Mouse (Mus musculus) urinary bladder, postnatal 10 days (tissue): Measurements from ENCODE around the gene Arhgef18.

Source experiments
- DNase-seq: peaks from one replicate; pipeline ENCODE4 v3.0.0; 2022; ENCODE audit warnings: low spot score

Arhgef18 gene

DNA sequence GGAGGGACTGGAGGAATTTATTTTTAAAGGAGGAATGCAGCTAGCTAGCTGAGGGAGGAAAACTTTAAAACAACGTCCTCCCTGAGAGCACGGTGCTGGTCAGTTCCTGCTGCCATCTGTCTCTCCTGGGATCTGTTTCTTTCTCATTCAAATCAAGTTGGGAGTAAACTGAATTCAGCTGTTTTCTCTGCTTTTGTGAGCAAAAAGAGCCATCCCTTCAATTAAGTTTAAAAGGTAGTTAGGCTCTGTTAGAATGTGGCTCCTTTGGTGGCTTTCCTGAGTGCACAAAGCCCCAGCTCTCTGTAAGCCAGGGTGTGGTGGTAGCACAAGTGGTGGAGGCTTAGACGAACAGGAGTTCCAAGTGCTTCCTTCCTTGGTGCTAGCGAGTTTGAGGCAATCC is 2.4 kb downstream of the Arhgef18 start:
- no peak for DNase-seq

DNA sequence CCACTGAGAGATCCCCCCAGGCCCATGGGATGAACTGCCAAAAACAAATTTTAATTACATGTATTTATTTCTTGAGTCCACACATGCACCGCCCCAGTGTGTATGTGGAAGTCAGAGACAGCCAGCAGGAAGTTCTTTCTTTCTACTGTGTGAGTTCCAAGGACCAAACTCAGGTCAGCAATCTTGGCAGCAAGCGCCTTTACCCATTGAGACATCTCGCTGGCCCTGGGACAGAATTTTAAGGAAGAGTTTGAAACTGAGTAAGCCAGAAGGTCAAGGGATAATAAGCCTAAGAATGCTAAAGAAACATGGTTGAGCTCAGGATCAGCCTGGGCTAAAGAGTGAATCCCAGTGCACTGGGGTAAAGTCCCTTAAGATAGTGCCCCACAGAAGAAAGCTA is 4.8 kb downstream of the Arhgef18 start:
- no peak for DNase-seq

DNA sequence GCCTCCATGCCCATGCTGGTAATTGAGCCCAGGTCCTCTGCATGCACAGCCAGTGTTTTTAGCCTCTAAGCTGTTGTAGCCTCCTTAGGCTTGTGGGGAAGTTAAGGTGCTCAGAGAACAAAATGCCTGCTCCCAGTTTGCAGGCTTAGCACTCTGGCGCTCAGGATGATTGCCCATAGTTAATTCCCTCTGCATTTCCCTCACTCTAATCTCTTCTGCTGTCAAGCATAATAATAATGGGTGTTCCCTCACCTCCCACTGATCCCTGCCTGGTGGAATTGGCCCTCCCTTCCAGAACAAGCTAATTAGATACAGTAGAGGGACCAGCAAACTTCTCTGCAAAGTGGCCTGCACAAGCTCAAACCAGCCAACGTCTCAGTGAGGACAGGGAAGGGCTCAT is 7.7 kb downstream of the Arhgef18 start:
- no peak for DNase-seq

DNA sequence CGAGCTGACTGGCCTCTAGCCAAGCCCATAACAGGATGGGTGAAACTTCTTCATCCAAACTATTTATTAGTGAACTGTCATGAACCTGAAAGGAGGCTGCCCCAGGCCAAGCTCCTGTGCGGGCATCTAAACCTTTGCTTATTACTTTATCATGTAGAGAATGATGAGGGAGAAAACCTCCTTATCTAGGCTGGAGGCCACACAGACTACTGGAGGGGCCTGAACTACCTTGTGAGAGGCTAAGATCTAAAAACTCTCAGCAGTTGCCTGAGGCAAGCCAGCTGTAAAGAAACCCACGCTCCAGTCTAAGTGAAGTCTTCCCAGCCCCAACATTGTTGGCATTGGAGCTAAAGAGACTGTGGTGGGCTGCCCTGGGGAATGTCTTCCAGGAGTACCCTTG is 14.6 kb downstream of the Arhgef18 start:
- no peak for DNase-seq

GRCm38 (mm10) chr8:3411085-3411484 is 18.3 kb downstream of the Arhgef18 start:
- no peak for DNase-seq

GRCm38 (mm10) chr8:3411901-3412301 is 19.1 kb downstream of the Arhgef18 start:
- DNase-seq, result no peak

- no peak for DNase-seq
These were observed 20.0 kb downstream of the Arhgef18 start for GRCm38 (mm10) chr8:3412816-3413215.

DNA sequence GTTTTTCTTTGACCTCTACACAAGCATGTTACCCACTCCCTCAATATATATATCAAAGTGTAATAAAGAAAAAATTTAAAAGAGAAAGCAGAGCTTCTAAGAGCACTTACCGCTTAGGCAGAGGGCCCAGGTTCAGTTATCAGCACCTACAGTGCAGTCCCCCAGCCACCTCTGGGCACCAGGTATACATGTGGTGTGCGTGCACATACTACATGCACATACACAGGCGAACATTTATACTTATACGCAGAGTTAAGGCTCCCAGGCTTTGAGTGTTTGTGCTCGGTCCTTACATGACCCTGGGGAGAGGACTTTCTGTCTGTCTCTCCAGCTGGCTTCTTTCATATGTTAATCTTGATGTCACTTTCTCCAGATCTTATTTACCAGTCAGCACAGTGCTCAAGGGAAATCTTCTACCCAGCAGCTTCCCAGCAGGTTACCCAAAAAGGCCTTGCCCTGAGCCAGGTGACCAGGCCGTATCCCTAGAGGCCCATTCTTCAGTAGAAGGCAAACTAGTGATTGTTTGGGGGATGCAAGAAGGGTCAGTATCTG is 21.9 kb downstream of the Arhgef18 start:
- no peak for DNase-seq

GRCm38 (mm10) chr8:3415259-3415658 is 22.5 kb downstream of the Arhgef18 start:
- no peak for DNase-seq

DNA sequence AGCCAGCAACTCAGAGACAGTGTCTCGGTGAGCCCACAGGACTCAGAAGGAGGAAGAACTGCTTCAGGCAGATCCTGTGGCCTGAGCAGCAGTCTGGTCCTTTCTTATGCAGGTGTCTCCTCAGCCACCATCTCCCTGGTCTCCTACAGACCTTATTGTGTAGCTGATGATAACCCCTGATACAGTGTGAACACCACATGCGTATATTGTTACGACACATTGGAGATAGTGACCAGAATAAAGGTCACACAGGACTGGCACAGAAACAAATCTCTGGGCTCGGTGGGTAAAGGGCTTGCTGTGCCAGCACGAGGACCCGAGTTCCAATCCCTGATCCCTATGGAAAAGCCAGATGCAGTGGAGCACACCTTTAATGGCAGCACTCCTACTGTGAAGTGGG is 22.9 kb downstream of the Arhgef18 start:
- no peak for DNase-seq

DNA sequence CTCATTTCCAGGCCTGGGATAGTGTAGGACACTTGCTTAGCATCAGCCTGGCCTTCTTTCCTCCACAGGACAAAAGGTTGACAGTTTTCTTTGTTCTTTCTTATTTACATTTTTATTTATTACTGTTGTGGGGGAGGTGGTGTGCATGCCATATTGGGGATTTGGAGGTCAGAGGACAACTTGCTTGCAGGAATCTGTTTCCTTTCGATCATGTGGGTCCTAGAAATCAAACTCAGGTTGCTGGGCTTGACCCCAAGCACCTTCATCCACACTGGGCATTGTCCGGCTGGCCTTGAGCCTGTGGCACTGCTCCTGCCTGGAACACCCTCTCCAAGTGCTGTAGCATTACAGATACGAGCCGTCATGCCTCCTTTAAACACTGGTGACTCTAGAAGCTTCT is 24.0 kb downstream of the Arhgef18 start:
- no peak for DNase-seq

- DNase-seq, result no peak
These were observed 24.6 kb downstream of the Arhgef18 start for GRCm38 (mm10) chr8:3417455-3417854.

GRCm38 (mm10) chr8:3418101-3418500 is 25.3 kb downstream of the Arhgef18 start:
- DNase-seq, result no peak

DNA sequence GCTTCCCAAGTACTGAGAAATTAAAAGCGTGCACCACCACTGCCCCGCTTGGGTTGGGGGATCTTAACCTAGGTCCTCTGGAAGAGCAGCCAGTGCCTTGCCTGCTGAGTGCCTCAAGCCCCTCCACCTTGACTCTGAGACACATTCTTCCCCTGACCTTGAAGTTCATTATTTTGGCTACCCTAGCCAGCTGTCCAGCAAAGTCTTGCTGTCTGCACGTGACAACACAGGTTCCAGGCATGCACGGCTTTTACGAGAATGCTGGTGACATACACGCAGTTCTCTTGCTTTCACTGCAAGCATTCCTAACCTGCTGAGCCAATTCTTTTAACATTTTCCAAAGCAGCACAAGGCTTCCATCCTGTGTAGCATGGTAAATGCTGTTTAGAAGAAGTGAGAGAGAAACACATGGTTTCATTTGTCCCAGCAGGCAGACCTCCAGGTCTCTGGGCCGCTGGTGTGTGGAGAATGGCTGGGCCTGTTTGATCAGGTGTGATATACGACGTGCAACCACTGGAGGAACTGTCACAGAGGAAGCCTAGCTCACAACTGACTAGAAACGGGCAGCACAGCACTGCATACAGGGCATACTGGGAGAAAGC is 27.4 kb downstream of the Arhgef18 start:
- DNase-seq, result no peak

- no peak for DNase-seq
These were observed 28.7 kb downstream of the Arhgef18 start for GRCm38 (mm10) chr8:3421507-3421906.

DNA sequence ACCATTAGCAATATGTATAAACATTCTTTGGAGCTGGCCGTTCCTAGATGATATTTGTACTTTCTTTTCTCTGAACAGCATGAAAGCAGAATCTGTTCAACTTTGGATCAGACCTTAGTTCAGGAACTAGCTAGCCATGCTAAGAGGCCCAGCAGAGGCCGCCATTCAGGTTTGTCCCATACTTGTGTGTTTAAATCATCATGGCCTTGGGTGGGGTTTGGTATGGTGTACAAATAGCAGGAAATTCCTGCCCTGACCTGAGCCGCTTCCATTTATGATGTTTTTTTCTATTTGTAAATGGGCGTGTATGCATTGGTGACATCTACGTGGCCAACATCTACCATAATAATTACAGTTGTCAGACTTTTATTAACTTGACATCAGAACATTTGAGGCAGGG is 32.4 kb downstream of the Arhgef18 start:
- DNase-seq, result no peak

DNA sequence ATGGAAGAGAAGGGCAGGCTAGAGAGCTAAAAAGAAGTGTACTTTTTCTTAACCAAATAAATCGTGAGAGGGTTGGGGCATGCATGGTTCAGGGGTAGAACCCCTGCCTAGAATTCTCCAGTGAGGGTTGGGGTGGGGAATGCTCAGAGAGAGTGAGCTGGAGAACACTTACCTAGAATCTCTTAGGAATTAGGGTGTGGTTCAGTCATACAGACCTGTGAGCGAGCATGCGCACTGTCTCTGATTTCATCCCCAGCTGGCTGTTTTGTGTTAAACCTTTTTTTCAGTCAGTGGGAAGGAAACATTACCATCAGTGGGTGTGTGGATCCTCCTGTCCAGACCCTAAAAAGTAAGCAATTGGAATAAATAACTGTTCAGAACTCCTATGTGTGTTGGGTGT is 33.4 kb downstream of the Arhgef18 start:
- no peak for DNase-seq

DNA sequence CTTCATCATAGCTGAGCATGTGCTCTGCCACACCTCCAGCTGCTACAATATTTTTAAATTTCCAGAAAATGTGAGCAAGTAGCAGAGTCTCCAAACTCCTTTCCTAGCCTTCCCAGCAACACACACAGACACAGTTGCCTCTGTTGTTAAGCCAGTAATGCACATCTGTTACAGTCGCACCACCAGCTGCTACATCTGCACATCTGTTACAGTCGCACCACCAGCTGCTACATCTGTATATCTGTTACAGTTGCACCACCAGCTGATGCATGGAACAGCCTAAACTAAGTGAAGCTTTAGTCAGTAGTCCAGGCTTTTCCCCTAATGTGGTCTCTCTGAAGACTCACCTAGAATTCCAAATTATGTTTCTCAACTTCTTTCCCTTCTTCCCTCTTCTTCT is 35.6 kb downstream of the Arhgef18 start:
- no peak for DNase-seq

GRCm38 (mm10) chr8:3429966-3430365 is 37.2 kb downstream of the Arhgef18 start:
- DNase-seq, result no peak

- no peak for DNase-seq
These were observed 38.3 kb downstream of the Arhgef18 start for GRCm38 (mm10) chr8:3431113-3431512.

GRCm38 (mm10) chr8:3436492-3436891 is 43.7 kb downstream of the Arhgef18 start:
- no peak for DNase-seq

DNA sequence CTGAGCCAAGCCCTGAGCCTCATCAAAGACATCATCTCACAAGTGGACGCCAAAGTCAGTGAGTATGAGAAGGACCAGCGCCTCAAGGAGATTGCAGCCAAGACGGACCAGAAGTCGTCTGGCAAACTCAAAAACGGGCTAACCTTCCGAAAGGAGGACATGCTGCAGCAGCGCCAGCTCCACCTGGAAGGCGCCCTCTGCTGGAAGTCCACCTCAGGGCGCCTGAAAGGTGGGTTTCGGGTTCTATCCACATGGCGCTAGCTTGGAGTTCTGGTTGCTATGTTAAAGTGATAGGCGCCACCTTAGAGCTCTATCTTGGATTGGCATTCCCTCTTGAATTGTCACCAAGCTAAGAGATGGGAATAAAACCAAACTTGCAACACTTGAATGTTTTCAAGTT is 46.7 kb downstream of the Arhgef18 start:
- DNase-seq, result no peak

- no peak for DNase-seq
These were observed 56.4 kb downstream of the Arhgef18 start for GRCm38 (mm10) chr8:3449226-3449625.

DNA sequence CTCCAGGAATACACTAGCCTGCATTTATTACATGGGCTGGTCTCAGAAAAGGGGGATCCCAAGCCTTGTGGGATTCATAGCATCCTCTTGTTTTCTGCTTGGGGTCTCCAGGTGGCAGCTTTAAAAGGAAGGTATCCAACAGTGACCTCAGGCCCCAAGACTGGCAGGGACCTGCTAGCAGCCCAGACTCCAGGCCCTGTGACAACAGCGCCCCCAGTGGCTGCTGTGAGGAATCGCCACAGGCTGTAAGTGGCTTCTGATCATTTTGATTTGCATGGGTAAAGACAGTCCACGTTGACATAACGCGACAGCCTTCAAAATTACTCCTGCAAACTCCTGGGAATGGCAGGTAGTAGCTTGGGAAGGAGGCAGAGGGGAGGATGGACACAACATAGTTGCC is 57.9 kb downstream of the Arhgef18 start:
- DNase-seq, result no peak
